Mouse (Mus musculus) testis, postnatal 14 days (tissue): Measurements from ENCODE around the gene Homer2.

Source experiments
- DNase-seq: peaks from one replicate; pipeline ENCODE4 v3.0.0; 2021; ENCODE audit warnings: low spot score

Gene Homer2

DNA sequence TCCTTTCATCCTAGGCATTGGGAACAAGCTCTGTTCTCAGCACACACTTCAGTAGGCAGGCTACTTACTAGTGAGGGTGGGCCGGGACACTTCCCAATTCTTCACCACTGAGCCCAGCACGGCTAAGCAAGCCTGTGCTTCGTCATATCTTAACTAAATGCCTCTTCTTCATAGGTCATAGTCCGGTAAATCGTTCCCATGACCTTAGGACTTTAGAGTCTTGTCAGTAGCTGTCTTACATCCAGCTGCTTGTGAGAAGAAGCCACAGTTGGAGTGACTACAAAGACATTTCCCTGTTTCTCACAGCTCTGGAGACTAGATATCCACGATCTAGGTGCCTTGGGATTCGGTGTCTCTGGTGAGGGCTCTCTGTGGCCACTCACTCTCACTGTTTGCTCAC lies 122.0 kb downstream of the Homer2 start:
- no peak for DNase-seq

DNA sequence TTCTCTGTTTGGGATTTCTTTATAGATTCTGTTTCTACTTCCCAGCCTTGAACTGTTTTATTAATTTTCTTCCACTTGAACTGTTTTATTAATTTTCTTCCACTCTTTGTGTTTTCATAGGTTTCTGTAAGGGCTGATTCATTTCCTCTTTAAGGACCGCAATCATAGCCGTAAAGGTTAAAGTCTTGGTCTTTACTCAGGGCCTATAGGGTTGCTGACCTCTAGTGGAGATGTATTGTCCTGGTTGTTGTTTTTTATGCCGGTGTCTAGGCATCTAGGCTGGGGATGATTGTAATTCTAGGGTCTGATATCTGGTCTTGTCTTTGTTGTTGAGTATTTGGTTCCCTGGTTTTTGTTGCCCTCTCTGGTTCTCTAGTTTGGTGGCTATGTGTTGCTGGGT lies 123.8 kb downstream of the Homer2 start:
- no peak for DNase-seq

DNA sequence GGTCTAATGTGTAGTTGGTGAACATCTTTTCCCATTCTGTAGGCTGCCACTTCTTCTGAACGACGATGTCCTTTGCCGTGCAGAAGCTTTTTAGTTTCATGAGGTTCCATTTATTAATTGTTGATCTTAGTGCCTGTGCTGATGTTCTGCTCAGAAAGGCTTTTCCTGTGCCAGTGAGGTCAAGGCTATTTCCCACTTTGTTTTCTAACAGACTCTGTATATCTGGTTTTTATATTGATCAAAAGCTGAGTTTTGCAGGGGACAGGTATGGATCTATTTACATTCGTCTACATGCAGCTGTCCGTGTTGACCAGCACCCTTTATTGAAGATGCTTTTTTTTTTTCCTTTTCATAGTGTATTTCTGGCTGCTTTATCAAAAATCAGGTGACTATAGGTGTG lies 128.0 kb downstream of the Homer2 start:
- DNase-seq, result no peak

DNA sequence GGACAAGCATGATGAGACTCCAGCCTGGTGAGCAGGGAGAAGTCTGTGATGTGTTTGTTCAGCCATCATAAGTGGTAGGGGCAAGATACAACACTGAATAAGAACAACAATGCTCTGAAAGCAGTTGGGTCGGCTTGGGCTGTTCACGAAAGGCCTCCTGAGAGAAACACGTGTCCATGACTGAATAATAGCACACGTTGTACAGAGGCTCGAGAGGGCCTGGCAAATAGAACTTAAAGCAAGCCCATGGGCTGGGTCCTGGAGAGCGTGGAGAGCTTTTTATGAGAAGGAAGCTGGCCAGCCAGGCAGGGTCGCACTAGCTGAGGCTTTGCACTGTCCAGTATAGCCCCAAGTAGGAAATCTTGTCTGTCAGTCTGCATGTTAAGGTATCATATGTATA lies 128.9 kb downstream of the Homer2 start:
- no peak for DNase-seq

DNA sequence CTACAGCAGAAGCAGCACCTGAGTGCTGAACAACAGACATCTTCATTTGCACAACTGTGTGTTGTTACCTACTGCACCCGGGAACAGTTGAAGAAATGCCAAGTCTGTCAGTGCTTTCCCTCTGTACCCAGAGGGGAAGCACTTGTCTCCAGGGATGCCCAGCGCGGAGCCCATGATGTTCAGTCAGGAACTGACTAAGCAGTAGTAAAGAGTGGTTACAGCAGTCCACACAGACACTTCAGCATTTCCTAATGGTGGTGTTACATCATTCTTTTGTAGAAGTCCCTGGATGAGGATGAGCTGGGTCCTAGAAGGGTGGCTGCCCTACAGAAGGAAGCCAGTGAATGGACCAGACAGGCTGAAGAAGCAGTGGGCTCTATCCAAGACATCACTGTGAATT lies 129.5 kb downstream of the Homer2 start:
- DNase-seq, result no peak

DNA sequence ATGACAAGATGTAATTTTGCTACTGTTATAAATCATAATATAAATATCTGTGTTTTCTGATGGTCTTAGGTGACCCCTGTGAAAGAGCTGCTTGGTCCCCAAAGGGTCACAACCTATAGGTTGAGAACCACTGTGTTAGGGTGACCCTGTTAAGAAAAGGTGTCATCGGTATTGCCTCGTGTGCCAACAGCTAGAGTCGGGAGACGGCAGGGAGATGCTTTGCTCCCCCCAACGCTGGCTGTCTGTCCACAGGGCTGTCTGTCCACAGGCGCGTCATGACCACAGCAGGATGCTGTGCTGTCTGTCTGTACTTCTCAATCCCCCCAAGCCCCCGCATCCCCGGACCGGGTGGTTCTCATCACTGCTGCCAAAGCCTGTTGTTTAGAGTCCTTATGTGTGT lies 131.7 kb downstream of the Homer2 start:
- DNase-seq, result no peak

DNA sequence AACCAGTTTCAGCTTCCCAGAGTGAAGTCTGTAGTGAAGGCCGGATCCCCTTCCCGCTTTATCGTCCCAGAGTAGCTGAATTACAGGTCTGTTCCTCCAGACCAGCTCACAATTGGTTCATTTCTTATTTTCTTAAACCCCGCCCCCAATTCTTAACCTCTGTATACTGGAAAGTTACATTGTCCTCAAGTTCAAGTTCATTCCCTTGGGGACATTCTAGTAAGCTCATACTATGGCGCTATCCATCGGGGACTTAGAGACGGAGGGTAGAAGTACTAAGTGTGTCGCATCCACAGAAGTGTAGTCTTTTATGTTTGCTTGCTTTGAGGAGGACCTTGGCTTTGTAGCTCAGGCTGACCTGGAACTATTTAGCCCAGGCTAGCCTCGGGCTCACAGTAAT lies 133.5 kb downstream of the Homer2 start:
- no peak for DNase-seq

DNA sequence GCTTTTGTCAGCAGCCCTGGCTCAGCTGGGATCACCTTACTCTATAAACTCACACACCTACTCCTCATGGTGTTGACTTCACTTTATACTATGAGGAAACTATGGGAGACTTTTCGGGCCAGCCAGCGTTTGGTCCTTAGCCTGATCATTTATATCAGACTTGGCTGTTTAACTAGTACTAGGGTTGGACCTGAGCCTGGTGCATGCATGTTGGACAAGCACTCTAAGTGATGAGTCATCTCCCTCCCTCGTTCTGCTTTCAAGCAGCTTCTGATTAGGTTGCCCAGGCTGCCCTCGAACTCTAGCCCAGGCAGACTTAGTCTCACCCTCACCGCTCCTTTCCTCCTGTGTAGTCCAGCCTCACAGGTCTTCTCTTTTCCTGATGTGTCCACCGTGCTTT lies 133.9 kb downstream of the Homer2 start:
- DNase-seq, result no peak

DNA sequence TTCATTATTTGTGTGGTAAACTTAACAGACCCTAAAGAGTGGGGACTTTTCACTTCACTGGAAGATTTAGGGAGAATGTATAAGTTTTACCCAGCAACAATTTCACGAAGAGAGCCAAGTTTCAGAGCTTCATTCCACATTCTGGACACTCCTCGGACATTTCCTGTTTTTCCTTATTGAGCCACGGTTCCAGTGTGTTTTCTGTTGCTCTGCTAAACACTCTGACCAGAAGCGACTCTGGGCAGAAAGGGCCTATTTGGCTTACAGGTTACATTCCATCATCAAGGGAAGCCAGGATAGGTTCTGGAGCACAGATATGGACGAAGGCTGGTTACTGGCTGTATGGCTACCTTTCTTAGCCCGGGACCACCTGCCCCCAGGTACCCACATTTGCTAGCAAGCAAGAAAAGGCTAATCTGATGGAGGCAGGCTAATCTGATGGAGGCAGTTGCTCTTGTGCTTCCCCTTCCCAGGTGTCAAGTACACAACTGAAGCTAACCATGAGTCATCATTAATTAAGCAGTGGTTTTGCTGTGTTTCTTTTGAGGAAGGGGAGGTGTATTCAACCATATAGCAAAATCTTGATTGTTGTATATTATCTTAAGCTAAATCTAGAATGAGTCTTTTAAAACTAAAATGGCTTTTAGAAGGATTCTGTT lies 134.6 kb downstream of the Homer2 start:
- no peak for DNase-seq

DNA sequence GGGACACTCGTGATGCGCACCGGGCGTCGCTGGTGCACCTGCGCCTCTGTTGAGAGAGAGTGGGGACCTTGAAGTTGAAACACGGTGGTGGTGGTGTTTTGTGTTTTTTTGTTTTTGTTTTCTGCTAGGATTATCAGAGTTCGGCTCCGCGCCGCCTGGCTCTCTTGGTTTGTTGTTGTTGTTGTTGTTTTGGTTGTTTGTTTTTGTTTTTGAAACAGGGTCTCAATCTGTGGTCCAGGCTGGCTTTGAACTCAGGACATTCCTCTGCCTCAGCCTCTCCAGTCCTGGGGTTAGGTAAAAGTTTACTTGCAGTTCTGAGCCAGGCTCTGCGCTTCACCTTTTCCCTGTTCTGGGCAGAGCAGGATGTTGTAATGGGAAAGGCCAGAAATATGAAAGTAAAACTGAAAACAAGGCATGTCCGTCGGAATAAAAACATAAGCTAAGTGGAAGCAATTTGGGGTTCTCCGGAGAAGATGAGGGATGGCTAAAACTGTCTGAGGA lies 135.3 kb downstream of the Homer2 start:
- DNase-seq, result no peak

DNA sequence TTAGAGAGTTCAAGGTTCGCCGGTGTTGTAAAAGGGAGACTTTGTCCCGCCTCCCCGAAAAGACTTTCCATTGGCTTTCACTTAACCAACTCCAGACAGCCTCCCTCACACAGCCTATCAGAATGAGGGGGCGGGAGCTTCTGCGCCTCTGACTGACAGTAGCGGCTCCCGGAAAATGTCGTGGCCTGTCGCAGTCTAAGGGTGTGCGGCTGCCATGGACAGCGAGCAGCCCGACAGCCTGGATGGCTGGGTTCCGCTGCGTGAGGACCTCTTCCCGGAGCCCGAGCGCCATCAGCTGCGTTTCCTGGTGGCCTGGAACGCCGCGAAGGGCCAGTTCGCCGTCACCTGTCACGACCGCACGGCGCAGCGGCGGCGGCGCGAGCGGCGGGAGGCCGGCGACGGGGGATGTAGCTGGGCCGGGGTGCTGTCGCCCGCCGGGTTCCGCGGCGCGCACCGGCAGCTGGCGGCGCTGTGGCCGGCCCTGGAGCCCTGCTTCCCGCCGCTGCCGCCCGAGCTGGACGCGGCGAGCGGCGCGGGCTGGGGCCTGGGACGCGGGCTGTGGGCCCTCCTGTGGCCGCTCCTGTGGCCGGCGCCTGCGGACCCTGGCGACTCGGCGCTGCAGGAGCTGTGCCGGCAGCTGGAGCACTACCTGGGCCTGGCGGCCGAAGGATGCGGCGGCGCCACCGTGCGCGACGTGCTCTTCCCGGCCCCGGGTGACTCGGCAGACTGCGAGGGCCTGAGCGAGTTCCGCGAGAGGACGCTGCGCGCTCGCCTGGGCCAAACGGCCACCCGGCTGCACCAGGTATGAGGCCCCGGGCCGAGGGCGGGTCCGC lies 136.0 kb downstream of the Homer2 start, which contains the start of gene Whamm:
TSS of gene Whamm (plus strand) at position 159 of the 833 bp plus-strand sequence.
- DNase-seq, result peak; percentile 95

DNA sequence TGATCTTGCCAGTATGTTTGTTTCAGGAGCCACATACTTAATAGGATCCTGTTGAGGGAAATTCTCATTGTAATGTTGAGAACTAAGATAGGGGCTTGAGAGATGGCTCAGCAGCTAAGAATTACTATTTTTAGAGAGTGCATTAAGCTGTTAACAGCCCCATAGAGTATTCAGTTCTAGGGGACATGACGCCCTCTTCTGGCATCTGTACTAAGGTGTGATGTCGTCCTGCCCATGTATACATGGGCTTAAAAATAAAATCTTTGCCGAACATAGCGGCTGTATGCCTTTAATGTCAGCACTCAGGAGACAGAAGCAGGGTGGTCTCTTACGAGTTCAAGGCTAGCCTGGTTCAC lies 136.6 kb downstream of the Homer2 start:
- DNase-seq, result no peak

DNA sequence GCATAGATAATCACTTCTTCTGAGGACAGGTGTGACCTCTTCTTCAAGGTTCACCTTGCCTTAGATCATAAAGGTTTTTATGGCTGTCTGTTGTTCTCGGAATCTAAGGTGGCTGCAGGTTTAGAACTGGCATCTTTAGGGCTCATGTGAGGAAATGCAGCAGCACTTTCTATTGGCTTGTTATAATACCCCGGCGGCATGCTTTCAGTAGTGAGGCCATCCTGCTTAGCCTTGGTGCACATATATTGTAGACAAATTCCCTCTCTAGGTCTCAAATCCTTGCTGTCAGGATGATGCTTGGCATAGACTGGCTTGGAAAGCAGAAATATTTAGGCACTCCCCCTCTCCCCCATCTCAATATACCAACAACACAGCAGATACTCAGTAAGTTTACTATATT lies 137.1 kb downstream of the Homer2 start:
- no peak for DNase-seq

DNA sequence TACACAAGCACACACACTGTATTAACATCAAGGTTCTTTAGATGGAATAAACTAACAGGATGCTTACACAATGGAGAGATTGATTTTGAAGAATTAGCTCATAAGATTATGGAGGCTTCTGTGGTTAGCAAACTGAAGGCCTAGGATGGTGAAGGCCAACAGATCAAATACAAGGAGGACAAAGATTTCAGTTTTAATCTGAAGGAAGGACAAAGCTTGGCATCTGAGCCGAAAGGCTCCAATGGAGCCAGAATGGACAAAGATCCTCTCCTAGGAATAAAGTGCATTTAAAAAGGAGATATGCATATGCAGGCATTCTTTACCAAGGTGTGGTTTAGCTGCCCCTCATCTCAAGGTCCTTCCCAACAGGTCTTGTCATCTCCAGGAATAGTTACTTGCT lies 137.5 kb downstream of the Homer2 start:
- DNase-seq, result no peak

DNA sequence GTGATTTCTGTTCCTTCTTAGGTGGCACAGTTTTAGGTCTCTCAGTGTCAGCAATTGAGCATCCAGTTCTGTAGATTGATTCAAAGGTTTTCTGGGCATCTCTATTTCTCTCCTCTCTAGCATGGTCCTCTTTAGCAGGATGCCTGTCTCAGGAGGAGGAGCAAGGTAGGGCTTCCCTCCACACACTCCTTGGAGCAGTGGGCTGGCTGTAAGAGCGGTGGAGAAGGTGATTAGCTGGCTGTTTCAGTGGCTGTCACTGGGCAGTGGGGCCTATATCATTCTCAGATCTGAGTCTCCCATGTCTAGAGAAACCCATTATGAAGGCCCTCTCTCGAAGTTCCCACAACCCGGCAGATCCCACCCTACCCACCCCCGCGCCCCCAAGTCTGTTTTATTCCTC lies 139.9 kb downstream of the Homer2 start:
- no peak for DNase-seq

DNA sequence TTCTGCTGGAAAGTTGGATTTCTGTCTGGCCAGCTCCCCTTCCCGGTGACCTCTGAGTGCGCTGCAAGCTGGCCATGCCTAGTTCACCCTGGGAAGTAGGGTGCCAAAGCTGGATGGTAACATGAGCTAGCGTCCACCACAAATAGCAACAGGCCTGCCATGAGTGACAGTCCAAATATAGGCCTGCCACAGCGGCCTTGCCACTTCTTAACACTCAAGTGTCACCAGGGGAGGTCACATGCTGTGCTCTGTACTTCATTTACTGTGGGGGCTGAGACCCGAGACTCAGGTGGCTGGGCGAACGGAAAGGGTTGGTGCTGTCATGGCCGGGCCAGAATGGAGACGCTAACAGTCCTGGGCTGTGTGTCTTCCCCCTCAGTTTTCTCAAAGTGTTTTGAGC lies 140.4 kb downstream of the Homer2 start, which contains the start of gene Fsd2:
TSS of gene Fsd2 (minus strand) at position 53 of the 400 bp plus-strand sequence.
- DNase-seq, result no peak

DNA sequence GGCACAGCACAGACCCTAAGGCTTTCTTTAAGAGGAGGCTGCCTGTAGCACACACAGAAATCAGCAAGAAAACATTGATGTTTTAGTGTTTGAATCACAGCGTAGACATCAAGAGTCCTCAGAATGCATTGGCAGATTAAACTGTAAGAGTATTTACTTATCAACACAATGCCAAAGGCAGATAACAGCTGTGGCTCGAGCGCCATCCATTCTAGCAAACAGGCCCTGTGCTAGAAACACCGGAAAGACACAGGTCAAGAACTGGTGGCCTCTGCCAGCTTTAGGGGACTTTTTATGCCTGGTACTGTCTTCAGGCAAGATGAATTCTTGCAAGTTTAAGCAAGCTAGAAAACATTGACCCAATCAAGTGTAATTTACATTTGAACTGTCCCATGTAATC lies 141.0 kb downstream of the Homer2 start:
- DNase-seq, result no peak

DNA sequence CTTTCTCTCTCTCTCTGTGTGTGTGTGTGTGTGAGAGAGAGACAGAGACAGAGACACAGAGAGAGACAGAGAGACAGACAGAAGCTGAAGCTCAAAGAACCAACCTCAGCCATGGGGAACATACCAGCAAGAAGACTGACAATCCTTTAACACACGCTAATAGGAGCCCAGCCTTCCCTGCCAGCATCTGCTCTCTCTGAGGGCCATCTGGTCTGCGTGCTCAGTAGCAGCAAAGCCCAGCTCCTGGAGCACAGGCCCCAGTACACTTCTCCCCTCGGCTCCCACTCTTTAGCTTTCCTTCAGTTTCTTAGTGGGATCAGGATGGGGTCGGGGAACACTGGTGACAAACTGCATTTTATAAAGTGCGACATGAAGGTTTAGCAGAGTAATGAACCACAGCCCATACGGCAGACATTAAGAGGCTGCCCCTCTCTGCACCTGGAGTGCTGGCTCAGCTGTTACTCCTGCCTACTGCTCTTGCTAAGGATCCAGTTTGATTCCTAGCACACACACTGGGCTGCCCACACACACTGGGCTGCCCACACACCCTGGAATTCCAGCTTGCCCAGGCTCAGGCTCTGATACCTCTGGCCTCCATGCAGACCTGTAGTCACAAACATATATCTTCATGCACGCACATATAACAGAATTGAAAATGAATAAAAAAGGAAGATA lies 141.8 kb downstream of the Homer2 start:
- DNase-seq, result no peak

DNA sequence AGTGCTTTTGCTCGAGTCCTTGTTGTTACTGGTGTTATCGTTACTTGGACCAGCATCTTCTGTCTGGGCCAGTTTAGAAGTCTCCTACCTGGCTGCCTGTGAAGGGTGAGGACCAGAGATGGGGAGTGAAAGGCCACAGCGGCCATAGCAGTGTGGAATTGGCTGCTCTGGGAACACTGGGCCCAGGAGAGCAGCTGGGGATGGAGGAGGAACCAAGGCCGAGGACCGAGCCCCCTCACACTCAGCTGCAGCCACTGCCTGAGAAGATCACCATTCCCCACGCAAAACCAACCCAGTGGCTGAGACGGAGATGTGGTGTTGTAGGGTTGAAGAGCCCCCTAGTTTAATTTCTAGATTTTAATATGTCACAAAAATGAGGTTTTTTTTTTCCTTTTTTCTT lies 142.6 kb downstream of the Homer2 start:
- DNase-seq, result no peak

DNA sequence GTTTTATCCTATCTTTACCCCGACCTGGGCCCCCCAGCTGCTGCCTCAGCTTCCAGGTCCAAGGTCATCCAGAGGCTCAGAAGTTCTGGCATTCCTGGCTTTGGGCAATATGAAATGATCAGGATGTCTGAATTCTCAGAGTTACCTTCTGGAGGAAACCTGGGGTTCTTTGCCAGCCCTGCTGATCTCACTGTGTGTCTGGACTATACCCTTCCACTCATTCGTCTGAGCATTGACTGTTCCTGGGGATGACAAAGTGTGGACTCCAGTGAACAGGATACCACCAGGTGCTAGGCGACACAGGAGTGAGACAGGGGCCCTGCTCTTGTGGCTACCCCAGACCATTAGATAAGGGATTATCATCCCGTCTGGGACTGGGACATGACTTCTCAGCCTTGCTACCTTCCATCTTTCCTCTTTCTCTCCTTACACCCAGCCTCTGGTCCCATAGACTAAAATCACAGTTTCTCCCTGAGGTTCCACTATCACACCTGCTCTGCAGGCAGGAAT lies 143.8 kb downstream of the Homer2 start:
- DNase-seq, result no peak

DNA sequence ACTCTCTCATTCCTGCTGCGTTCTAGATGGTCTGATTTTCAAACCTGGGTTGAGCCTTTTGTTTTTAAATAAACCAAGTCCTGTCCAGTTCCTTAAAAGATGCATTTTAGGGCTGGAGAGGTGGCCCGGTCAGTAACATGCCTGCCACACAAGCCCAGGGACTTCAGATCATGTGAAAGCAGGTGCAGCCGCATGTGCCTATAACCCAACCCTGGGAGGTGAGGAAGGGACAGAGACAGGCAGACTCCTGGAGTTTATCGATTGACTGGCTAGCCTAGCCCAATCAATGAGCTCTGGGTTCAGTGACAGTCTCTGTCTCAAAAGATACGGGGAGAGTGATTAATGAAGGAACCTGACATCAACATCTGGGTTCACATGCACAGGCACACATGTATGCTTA lies 146.1 kb downstream of the Homer2 start:
- DNase-seq, result no peak

DNA sequence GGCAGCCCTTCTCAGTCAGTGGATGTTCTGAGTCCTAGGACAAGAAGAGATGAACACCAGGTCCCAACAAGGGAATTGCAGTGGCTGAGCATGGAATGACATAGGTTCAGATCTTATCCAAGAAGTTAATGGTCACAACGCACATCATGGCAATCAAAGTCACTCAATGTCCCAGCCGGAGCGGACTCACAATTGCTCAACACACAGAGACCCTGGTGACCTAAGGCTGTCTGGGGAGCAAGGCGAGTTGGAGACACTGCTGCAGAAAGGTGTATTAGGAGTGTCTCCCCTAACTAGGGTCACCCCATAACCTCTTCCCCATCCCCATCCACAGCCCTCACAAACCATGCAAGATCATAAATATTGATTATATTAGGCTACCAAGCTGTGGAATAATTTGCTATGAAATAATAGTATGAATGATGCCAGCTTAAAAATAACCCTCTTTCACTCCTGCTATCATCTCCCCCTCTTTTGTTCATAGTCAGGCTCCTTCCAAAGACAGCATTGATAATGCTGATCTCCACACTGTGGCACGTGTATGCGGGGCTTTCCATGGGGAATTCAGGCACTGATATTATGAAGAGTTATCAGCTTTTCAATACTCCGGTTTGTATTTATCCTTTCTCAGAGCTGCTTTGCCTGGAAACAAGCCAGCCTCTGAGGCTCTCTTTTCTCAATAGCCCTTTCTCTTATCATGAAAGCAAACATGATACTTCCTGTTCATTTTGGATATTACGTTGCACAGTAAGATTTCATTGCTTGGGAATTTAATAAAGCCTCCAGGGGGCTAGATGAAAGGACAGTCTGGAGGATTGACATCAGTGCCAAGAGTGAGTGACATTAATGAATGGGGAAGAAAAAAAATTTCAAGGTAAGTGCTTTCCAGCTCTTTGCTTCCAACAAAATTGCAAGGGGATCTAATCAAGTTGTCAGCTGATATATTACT lies 147.0 kb downstream of the Homer2 start:
- DNase-seq, result no peak
